Mouse (Mus musculus): Measurements from ENCODE around the gene Bmpr1a. TPM values are rescaled to one million over a fixed set of nuclear protein-coding genes. Genes with fewer than 3 reads are reported as not detected.
"Not testable (repeated sequence)": the region's sequence is repeated elsewhere in the genome, so short reads cannot be mapped to it uniquely, and the experiment has no call there.

The Bmpr1a gene
- total RNA-seq, 1 experiment, result 38.9 TPM

DNA sequence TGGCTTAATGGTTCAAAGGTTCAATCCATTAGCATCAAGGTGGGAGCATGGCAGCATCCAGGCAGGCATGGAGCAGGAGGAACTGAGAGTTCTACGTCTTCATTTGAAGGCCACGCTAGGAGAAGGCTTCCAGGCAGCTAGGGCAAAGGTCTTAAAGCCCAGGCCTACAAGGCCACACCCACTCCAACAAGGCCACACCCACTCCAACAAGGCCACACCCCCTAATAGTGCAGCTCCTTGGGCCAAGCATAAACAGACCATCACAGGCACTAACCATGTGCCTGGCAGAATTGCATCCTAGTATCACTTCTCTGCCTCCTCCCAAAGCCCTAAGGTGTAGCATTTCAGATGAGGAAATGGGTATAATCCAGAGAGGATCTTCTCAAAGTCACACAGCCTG is 131.4 kb downstream of the Bmpr1a start:
- Histone ChIP-seq H3K36me3 (ENCODE audit: control insufficient read depth, insufficient read depth, low read length, poor library complexity, severe bottlenecking) (no peaks in the 10 kb centered on the region), H3K4me1 (ENCODE audit: control insufficient read depth in 2 of 2, insufficient read depth in 2 of 2, low read length in 2 of 2, poor library complexity in 1 of 2) (peaks cover 7 to 35% of the 10 kb centered on the region in 2 experiments; a peak in 3 of 4 replicates), H3K27ac (ENCODE audit: insufficient read depth, low read depth, low read length, poor library complexity, severe bottlenecking) (no peak overlapping the region), H3K4me3 (ENCODE audit: insufficient read depth in 1 of 2, low read depth in 1 of 2, low read length in 2 of 2, poor library complexity in 1 of 2, severe bottlenecking in 1 of 2) (no peak overlapping the region), H3K9me3 (ENCODE audit: control insufficient read depth, insufficient read depth, low read depth, low read length) (no peaks in the 10 kb centered on the region), H3K9ac (ENCODE audit: insufficient read depth, low read depth, low read length, poor library complexity, severe bottlenecking) (no peak overlapping the region)
- in situ Hi-C loops (cut with MboI; ENCODE audit: low sequenced_read_pairs in 2 of 2, unreplicated experiment in 2 of 2), result no loop called here
- no peak for DNase-seq (ENCODE audit: low read depth, low spot score)
- no peak for TF ChIP-seq HCFC1 (IDR thresholded peaks at IDR 0.05; ENCODE audit: borderline replicate concordance, insufficient read depth, low read length)

GRCm38 (mm10) chr14:34370921-34371320 is 132.2 kb downstream of the Bmpr1a start:
- no peak for DNase-seq (ENCODE audit: low read depth, low spot score)
- in situ Hi-C loops (cut with MboI; ENCODE audit: low sequenced_read_pairs in 2 of 2, unreplicated experiment in 2 of 2), result no loop called here
- Histone ChIP-seq H3K9me3 (ENCODE audit: control insufficient read depth, insufficient read depth, low read depth, low read length) (no peaks in the 10 kb centered on the region), H3K9ac (ENCODE audit: insufficient read depth, low read depth, low read length, poor library complexity, severe bottlenecking) (no peak overlapping the region), H3K4me3 (ENCODE audit: insufficient read depth in 1 of 2, low read depth in 1 of 2, low read length in 2 of 2, poor library complexity in 1 of 2, severe bottlenecking in 1 of 2) (no peak overlapping the region), H3K4me1 (ENCODE audit: control insufficient read depth in 2 of 2, insufficient read depth in 2 of 2, low read length in 2 of 2, poor library complexity in 1 of 2) (peaks cover 4 to 28% of the 10 kb centered on the region in 2 experiments; a peak in 2 of 4 replicates), H3K36me3 (ENCODE audit: control insufficient read depth, insufficient read depth, low read length, poor library complexity, severe bottlenecking) (peaks cover under 1% of the 10 kb centered on the region; the same call in 1 of the 2 replicates), H3K27ac (ENCODE audit: insufficient read depth, low read depth, low read length, poor library complexity, severe bottlenecking) (no peak overlapping the region; the same call in 1 of the 2 replicates)
- no peak for TF ChIP-seq HCFC1 (IDR thresholded peaks at IDR 0.05; ENCODE audit: borderline replicate concordance, insufficient read depth, low read length)
- no peak for TF ChIP-seq ZC3H11A (IDR thresholded peaks at IDR 0.05; ENCODE audit: borderline replicate concordance, low read depth, low read length)
- TF ChIP-seq MAFK (IDR thresholded peaks at IDR 0.05; ENCODE audit: insufficient read depth, low read depth, low read length), result no peak
- TF ChIP-seq ZNF384 (IDR thresholded peaks at IDR 0.05; ENCODE audit: low read depth, low read length), result no peak
- no peak for TF ChIP-seq CHD2 (IDR thresholded peaks at IDR 0.05; ENCODE audit: low read depth, low read length)

- no peak overlapping the region for H3K27ac ChIP-seq (ENCODE audit: insufficient read depth, low read depth, low read length, poor library complexity, severe bottlenecking)
- DNase-seq (ENCODE audit: low read depth, low spot score), result no peak
- peaks cover 3% of the 10 kb centered on the region; the same call in 1 of the 2 replicates for H3K36me3 ChIP-seq (ENCODE audit: control insufficient read depth, insufficient read depth, low read length, poor library complexity, severe bottlenecking)
- H3K9me3 ChIP-seq (ENCODE audit: control insufficient read depth, insufficient read depth, low read depth, low read length), result no peaks in the 10 kb centered on the region
- in situ Hi-C loops (cut with MboI; ENCODE audit: low sequenced_read_pairs in 2 of 2, unreplicated experiment in 2 of 2), result no loop called here
- H3K4me1 ChIP-seq (ENCODE audit: control insufficient read depth in 2 of 2, insufficient read depth in 2 of 2, low read length in 2 of 2, poor library complexity in 1 of 2), result peaks cover 4 to 23% of the 10 kb centered on the region in 2 experiments; a peak in 2 of 4 replicates
- H3K9ac ChIP-seq (ENCODE audit: insufficient read depth, low read depth, low read length, poor library complexity, severe bottlenecking), result no peak overlapping the region
- H3K4me3 ChIP-seq (ENCODE audit: insufficient read depth in 1 of 2, low read depth in 1 of 2, low read length in 2 of 2, poor library complexity in 1 of 2, severe bottlenecking in 1 of 2), result no peak overlapping the region
- no peak for TF ChIP-seq MAFK (IDR thresholded peaks at IDR 0.05; ENCODE audit: insufficient read depth, low read depth, low read length)
- no peak for TF ChIP-seq ZC3H11A (IDR thresholded peaks at IDR 0.05; ENCODE audit: borderline replicate concordance, low read depth, low read length)
- TF ChIP-seq HCFC1 (IDR thresholded peaks at IDR 0.05; ENCODE audit: borderline replicate concordance, insufficient read depth, low read length), result no peak
- TF ChIP-seq ZNF384 (IDR thresholded peaks at IDR 0.05; ENCODE audit: low read depth, low read length), result no peak
- no peak for TF ChIP-seq CHD2 (IDR thresholded peaks at IDR 0.05; ENCODE audit: low read depth, low read length)
These were observed 132.9 kb downstream of the Bmpr1a start for GRCm38 (mm10) chr14:34370203-34370602.

- no peak overlapping the region; a peak in 1 of 4 replicates for H3K4me3 ChIP-seq (ENCODE audit: insufficient read depth in 1 of 2, low read depth in 1 of 2, low read length in 2 of 2, poor library complexity in 1 of 2, severe bottlenecking in 1 of 2)
- in situ Hi-C loops (cut with MboI; ENCODE audit: low sequenced_read_pairs in 2 of 2, unreplicated experiment in 2 of 2), result no loop called here
These were observed 138.0 kb downstream of the Bmpr1a start for GRCm38 (mm10) chr14:34365147-34365507.

GRCm38 (mm10) chr14:34364254-34365146 is 138.6 kb downstream of the Bmpr1a start:
- in situ Hi-C loops (cut with MboI; ENCODE audit: low sequenced_read_pairs in 2 of 2, unreplicated experiment in 2 of 2); H3K36me3 ChIP-seq (ENCODE audit: control insufficient read depth, insufficient read depth, low read length, poor library complexity, severe bottlenecking); DNase-seq (ENCODE audit: low read depth, low spot score); H3K9me3 ChIP-seq (ENCODE audit: control insufficient read depth, insufficient read depth, low read depth, low read length): not testable (repeated sequence)
- Histone ChIP-seq H3K4me3 (ENCODE audit: insufficient read depth in 1 of 2, low read depth in 1 of 2, low read length in 2 of 2, poor library complexity in 1 of 2, severe bottlenecking in 1 of 2) (peak overlapping the region in 1 of 2 experiments; percentile 65; a peak in 2 of 4 replicates), H3K4me1 (ENCODE audit: control insufficient read depth in 2 of 2, insufficient read depth in 2 of 2, low read length in 2 of 2, poor library complexity in 1 of 2) (peaks cover 13% of the 10 kb centered on the region in 2 experiments; a peak in 3 of 4 replicates), H3K9ac (ENCODE audit: insufficient read depth, low read depth, low read length, poor library complexity, severe bottlenecking) (peak overlapping the region; percentile 78; the same call in 1 of the 2 replicates), H3K27ac (ENCODE audit: insufficient read depth, low read depth, low read length, poor library complexity, severe bottlenecking) (peak overlapping the region; percentile 97)

More at GRCm38 (mm10) chr14:34365147-34365507, 138.0 kb downstream of the Bmpr1a start:
- DNase-seq (ENCODE audit: low read depth, low spot score), result no peak
- Histone ChIP-seq H3K27ac (ENCODE audit: insufficient read depth, low read depth, low read length, poor library complexity, severe bottlenecking) (peak overlapping the region; percentile 75), H3K36me3 (ENCODE audit: control insufficient read depth, insufficient read depth, low read length, poor library complexity, severe bottlenecking) (peaks cover 3% of the 10 kb centered on the region; the same call in 1 of the 2 replicates), H3K9ac (ENCODE audit: insufficient read depth, low read depth, low read length, poor library complexity, severe bottlenecking) (peak overlapping the region; percentile 4; the same call in 1 of the 2 replicates), H3K9me3 (ENCODE audit: control insufficient read depth, insufficient read depth, low read depth, low read length) (no peaks in the 10 kb centered on the region), H3K4me1 (ENCODE audit: control insufficient read depth in 2 of 2, insufficient read depth in 2 of 2, low read length in 2 of 2, poor library complexity in 1 of 2) (peaks cover 12 to 13% of the 10 kb centered on the region in 2 experiments; a peak in 3 of 4 replicates)
- TF ChIP-seq MAFK (IDR thresholded peaks at IDR 0.05; ENCODE audit: insufficient read depth, low read depth, low read length) (no peak), HCFC1 (IDR thresholded peaks at IDR 0.05; ENCODE audit: borderline replicate concordance, insufficient read depth, low read length) (no peak), CHD2 (IDR thresholded peaks at IDR 0.05; ENCODE audit: low read depth, low read length) (no peak), ZC3H11A (IDR thresholded peaks at IDR 0.05; ENCODE audit: borderline replicate concordance, low read depth, low read length) (no peak), ZNF384 (IDR thresholded peaks at IDR 0.05; ENCODE audit: low read depth, low read length) (no peak)

Measured in ES-E14 (cell line).